Mouse (Mus musculus): ENCODE measurements at regions not wholly inside any gene's neighbourhood (a gene's known extent, or its start where the extent isn't known, plus 50 kb on each side); places are given as distances from the start of the nearest gene placed in this dataset.

DNA sequence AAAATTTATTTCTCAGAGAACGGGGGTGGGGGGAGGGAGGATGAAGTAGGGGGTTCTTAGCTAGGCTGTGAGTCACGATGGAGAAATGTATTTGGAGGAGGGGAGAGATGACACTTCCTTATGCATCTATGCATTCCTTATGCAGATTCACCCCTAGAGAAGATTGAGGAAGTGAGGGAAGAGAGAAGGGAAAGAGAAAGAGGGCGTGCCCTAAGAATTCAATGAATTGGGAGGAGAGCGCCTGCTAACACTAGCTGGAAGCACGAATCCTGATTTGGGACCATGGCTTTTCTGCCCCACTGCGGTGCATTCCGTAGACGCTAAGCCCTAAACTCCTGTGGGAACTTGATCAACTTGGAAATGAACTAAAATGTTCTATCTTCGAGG is 56.1 kb downstream of the Foxi3 start:
- TF ChIP-seq CTCF (IDR thresholded peaks at IDR 0.05; ENCODE audit: low read depth), result no peak
- Histone ChIP-seq H3K27me3 (replicated peaks; ENCODE audit: control insufficient read depth, insufficient read depth, low read length) (0 out of 2 replicates have a peak, but pooled peaks cover 3% of the 10 kb centered on the region), H3K4me3 (ENCODE audit: low read depth, low read length) (peak overlapping the region; percentile 42), H3K9ac (ENCODE audit: low read depth, low read length) (no peak overlapping the region), H3K4me2 (replicated peaks; ENCODE audit: low read depth) (peak overlapping the region; percentile 93), H3K4me1 (replicated peaks; ENCODE audit: control insufficient read depth, insufficient read depth, low read length) (peaks cover 5% of the 10 kb centered on the region; the same call in 1 of the 2 replicates), H3K9me3 (ENCODE audit: control insufficient read depth) (no peaks in the 10 kb centered on the region), H3K36me3 (ENCODE audit: control insufficient read depth, insufficient read depth) (no peaks in the 10 kb centered on the region), H3K27ac (ENCODE audit: low read depth, low read length) (no peak overlapping the region)
- ATAC-seq, result no peak
- 14% methylated on average over 9 of the region's 9 CpGs for WGBS

- under 1% methylated on average over 38 of the region's 38 CpGs for WGBS
- H3K4me3 ChIP-seq (ENCODE audit: low read depth, low read length), result peak overlapping the region; percentile 42
- TF ChIP-seq CTCF (IDR thresholded peaks at IDR 0.05; ENCODE audit: low read depth), result peak; percentile 83
- peak overlapping the region; percentile 93 for H3K4me2 ChIP-seq (replicated peaks; ENCODE audit: low read depth)
- H3K36me3 ChIP-seq (ENCODE audit: control insufficient read depth, insufficient read depth), result no peaks in the 10 kb centered on the region
- 0 out of 2 replicates have a peak, but pooled peaks cover 3% of the 10 kb centered on the region for H3K27me3 ChIP-seq (replicated peaks; ENCODE audit: control insufficient read depth, insufficient read depth, low read length)
- H3K9ac ChIP-seq (ENCODE audit: low read depth, low read length), result peak overlapping the region; percentile 37; the same call in 1 of the 2 replicates
- peaks cover 5% of the 10 kb centered on the region; the same call in 1 of the 2 replicates for H3K4me1 ChIP-seq (replicated peaks; ENCODE audit: control insufficient read depth, insufficient read depth, low read length)
- ATAC-seq, result peak; percentile 71
- no peaks in the 10 kb centered on the region for H3K9me3 ChIP-seq (ENCODE audit: control insufficient read depth)
- H3K27ac ChIP-seq (ENCODE audit: low read depth, low read length), result no peak overlapping the region
Measured at GRCm38 (mm10) chr6:71012823-71013461, 56.6 kb downstream of the Foxi3 start.

GRCm38 (mm10) chr6:71016388-71016787 is 60.1 kb downstream of the Foxi3 start:
- 0 out of 2 replicates have a peak, but pooled peaks cover 3% of the 10 kb centered on the region for H3K27me3 ChIP-seq (replicated peaks; ENCODE audit: control insufficient read depth, insufficient read depth, low read length)
- H3K4me3 ChIP-seq (ENCODE audit: low read depth, low read length), result no peak overlapping the region
- no peaks in the 10 kb centered on the region for H3K36me3 ChIP-seq (ENCODE audit: control insufficient read depth, insufficient read depth)
- no peaks in the 10 kb centered on the region for H3K9me3 ChIP-seq (ENCODE audit: control insufficient read depth)
- no peak for ATAC-seq
- H3K4me2 ChIP-seq (replicated peaks; ENCODE audit: low read depth), result no peak overlapping the region
- H3K9ac ChIP-seq (ENCODE audit: low read depth, low read length), result no peak overlapping the region
- no peak overlapping the region for H3K27ac ChIP-seq (ENCODE audit: low read depth, low read length)
- 0% methylated on average over 1 of the region's 1 CpGs for WGBS
- peaks cover 5% of the 10 kb centered on the region; the same call in 1 of the 2 replicates for H3K4me1 ChIP-seq (replicated peaks; ENCODE audit: control insufficient read depth, insufficient read depth, low read length)
- TF ChIP-seq CTCF (IDR thresholded peaks at IDR 0.05; ENCODE audit: low read depth), result peak; percentile 36

DNA sequence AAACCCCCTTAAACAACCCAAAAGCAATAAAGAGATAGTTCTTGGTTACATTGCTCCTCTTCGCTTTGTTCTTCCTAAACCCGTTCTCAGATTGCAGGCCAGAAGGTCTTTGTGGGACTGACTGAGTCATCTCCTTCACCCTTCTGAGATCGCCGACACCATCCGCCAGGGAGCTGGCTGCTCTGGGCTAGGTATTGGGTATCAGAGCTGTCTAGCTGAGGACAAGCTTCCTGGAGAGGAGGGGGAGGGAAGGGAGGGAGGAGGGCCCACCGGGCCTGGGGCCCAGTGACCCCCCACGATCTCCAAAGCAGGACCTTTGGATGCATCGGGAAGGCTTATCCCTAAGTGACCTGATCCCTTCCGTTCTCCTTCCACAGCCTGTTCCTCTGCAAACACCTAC is 65.0 kb downstream of the Foxi3 start:
- no peaks in the 10 kb centered on the region for H3K4me1 ChIP-seq (replicated peaks; ENCODE audit: control insufficient read depth, insufficient read depth, low read length)
- no peak for ATAC-seq
- no peak for TF ChIP-seq CTCF (IDR thresholded peaks at IDR 0.05; ENCODE audit: low read depth)
- WGBS, result 33% methylated on average over 9 of the region's 9 CpGs
- H3K4me3 ChIP-seq (ENCODE audit: low read depth, low read length), result no peak overlapping the region
- no peak overlapping the region for H3K4me2 ChIP-seq (replicated peaks; ENCODE audit: low read depth)
- H3K27me3 ChIP-seq (replicated peaks; ENCODE audit: control insufficient read depth, insufficient read depth, low read length), result no peaks in the 10 kb centered on the region
- no peaks in the 10 kb centered on the region for H3K36me3 ChIP-seq (ENCODE audit: control insufficient read depth, insufficient read depth)
- H3K9me3 ChIP-seq (ENCODE audit: control insufficient read depth), result no peaks in the 10 kb centered on the region
- H3K27ac ChIP-seq (ENCODE audit: low read depth, low read length), result no peak overlapping the region
- H3K9ac ChIP-seq (ENCODE audit: low read depth, low read length), result no peak overlapping the region

DNA sequence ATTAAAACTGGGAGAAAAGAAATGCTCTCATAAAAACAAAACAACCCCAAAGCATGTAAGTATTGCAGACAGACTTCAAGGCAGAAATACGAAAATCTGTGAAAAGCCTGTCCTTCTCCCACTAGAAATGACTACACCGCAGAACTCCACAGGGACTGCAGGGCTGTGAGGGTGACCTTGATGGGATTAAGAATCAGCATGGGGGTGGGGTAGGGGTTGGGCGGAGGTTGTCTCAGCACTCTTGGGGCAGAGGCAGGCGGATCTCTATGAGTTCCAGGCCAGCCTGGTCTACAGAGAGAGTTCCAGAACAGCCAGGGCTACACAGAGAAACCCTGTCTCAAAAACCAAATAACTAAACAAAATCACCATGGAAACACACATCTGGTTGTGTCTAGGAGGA is 69.1 kb downstream of the Foxi3 start:
- Histone ChIP-seq H3K9me3 (ENCODE audit: control insufficient read depth) (no peaks in the 10 kb centered on the region), H3K27ac (ENCODE audit: low read depth, low read length) (no peak overlapping the region), H3K4me1 (replicated peaks; ENCODE audit: control insufficient read depth, insufficient read depth, low read length) (no peaks in the 10 kb centered on the region), H3K4me2 (replicated peaks; ENCODE audit: low read depth) (no peak overlapping the region), H3K27me3 (replicated peaks; ENCODE audit: control insufficient read depth, insufficient read depth, low read length) (no peaks in the 10 kb centered on the region), H3K4me3 (ENCODE audit: low read depth, low read length) (no peak overlapping the region), H3K9ac (ENCODE audit: low read depth, low read length) (no peak overlapping the region), H3K36me3 (ENCODE audit: control insufficient read depth, insufficient read depth) (no peaks in the 10 kb centered on the region)
- no peak for ATAC-seq
- no peak for TF ChIP-seq CTCF (IDR thresholded peaks at IDR 0.05; ENCODE audit: low read depth)
- 81% methylated on average over 4 of the region's 4 CpGs for WGBS

- no peak overlapping the region for H3K9ac ChIP-seq (ENCODE audit: low read depth, low read length)
- no peaks in the 10 kb centered on the region for H3K9me3 ChIP-seq (ENCODE audit: control insufficient read depth)
- no peak for ATAC-seq
- H3K4me3 ChIP-seq (ENCODE audit: low read depth, low read length), result no peak overlapping the region
- H3K4me2 ChIP-seq (replicated peaks; ENCODE audit: low read depth), result no peak overlapping the region
- H3K36me3 ChIP-seq (ENCODE audit: control insufficient read depth, insufficient read depth), result no peaks in the 10 kb centered on the region
- TF ChIP-seq CTCF (IDR thresholded peaks at IDR 0.05; ENCODE audit: low read depth), result no peak
- H3K27ac ChIP-seq (ENCODE audit: low read depth, low read length), result no peak overlapping the region
- WGBS, result 83% methylated on average over 6 of the region's 6 CpGs
- H3K27me3 ChIP-seq (replicated peaks; ENCODE audit: control insufficient read depth, insufficient read depth, low read length), result no peaks in the 10 kb centered on the region
- no peaks in the 10 kb centered on the region for H3K4me1 ChIP-seq (replicated peaks; ENCODE audit: control insufficient read depth, insufficient read depth, low read length)
Measured at GRCm38 (mm10) chr6:71029663-71030062, 73.3 kb downstream of the Foxi3 start.
